Comparison of ENCODE assay signal across 17 mouse cellular contexts in the genomic region with DNA sequence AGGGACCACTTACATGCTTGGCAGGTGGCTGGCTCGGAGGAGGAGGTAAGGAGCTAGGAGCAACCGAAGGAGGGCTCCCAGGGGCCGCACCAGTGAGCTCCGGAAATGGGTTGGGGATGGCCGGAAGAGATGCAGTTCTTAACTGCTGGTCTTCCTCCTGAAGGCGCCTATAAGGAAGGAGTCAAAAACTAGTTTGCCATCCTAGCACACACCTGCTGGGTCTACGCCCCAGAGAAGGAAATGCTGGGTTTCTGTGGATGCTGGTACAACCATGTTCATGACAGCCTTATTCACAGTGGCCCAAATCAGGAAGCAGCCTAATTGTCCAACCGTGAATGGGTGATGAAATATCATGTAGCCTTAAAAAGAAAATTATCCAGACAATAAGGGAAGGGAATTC.
DNase-seq lines count a peak whose midpoint lies in the region; ATAC-seq and TF ChIP-seq lines count a peak whose summit lies in the region.
"Had no signal": no experiment of that assay in that cellular context is flagged by ENCODE, and none has a peak within 500 bp of the region (broad histone marks: within the 10 kb centered on the region; RNA-seq: fewer than 3 reads in every experiment).

No protein-coding gene starts in this region.

- no peak for TF ChIP-seq EP300 in heart, adult 2 months (IDR thresholded peaks at IDR 0.05; ENCODE audit: insufficient read depth, low read depth, low read length)

- peaks cover 20% of the 10 kb centered on the region for H3K4me1 ChIP-seq in heart, adult 2 months (ENCODE audit: control insufficient read depth, insufficient read depth, low read length)
- peaks cover 67% of the 10 kb centered on the region for H3K4me1 ChIP-seq in heart, embryonic 15.5 days (replicated peaks)
- H3K4me1 ChIP-seq in heart, embryonic 16.5 days (ENCODE audit: control insufficient read depth, insufficient read depth, low read length), result peaks cover 63% of the 10 kb centered on the region
- H3K4me1 ChIP-seq: hindbrain, embryonic 15.5 days had no signal

- intact Hi-C loops in heart, adult 2 months (cut with DNase I), result loop anchor here (2.0 to 5.0 kb wide), 2 partner anchors 29 to 90 kb away; no protein-coding TSS in a partner anchor
- intact Hi-C loops in heart, postnatal 14 days (cut with DNase I), result no loop called here

- H3K4me2 ChIP-seq in heart, embryonic 15.5 days, result no peak overlapping the region
- H3K4me2 ChIP-seq in heart, embryonic 16.5 days (ENCODE audit: low read depth, low read length), result no peak overlapping the region
- H3K4me2 ChIP-seq: embryonic facial prominence, embryonic 12.5 days; forebrain, embryonic 13.5 days; hindbrain, embryonic 15.5 days had no signal

- H3K27me3 ChIP-seq in heart, adult 2 months (ENCODE audit: control insufficient read depth, insufficient read depth, low read length), result no peaks in the 10 kb centered on the region
- H3K27me3 ChIP-seq in heart, embryonic 15.5 days, result no peaks in the 10 kb centered on the region
- no peaks in the 10 kb centered on the region for H3K27me3 ChIP-seq in heart, embryonic 16.5 days (ENCODE audit: control insufficient read depth, insufficient read depth, low read length)
- H3K27me3 ChIP-seq: embryonic facial prominence, embryonic 12.5 days; forebrain, embryonic 13.5 days; hindbrain, embryonic 15.5 days had no signal

- peaks cover 23% of the 10 kb centered on the region for H3K36me3 ChIP-seq in heart, adult 2 months (ENCODE audit: control insufficient read depth, insufficient read depth, low read length)
- H3K36me3 ChIP-seq in heart, embryonic 15.5 days, result peaks cover 13% of the 10 kb centered on the region
- peaks cover 26% of the 10 kb centered on the region for H3K36me3 ChIP-seq in heart, embryonic 16.5 days (ENCODE audit: control insufficient read depth, insufficient read depth)

- DNase-seq in heart, adult 2 months, result no peak
- DNase-seq in heart, postnatal 14 days, result no peak
- DNase-seq in heart, adult 18-20 months, result no peak
- peak; percentile 37 for DNase-seq in R1 (ENCODE audit: low read depth, low spot score)
- no peak for DNase-seq in cerebellum, adult 18-20 months
- DNase-seq: adrenal gland, postnatal 36 days; cerebellum, postnatal 10 days; kidney, adult 9 months; kidney, postnatal 14 days; midbrain, embryonic 14.5 days had no signal

- 80% methylated on average over 8 of the region's 8 CpGs for WGBS in heart, adult 2 months
- 83% methylated on average over 8 of the region's 8 CpGs for WGBS in heart, embryonic 15.5 days
- WGBS in heart, embryonic 16.5 days, result 80% methylated on average over 8 of the region's 8 CpGs

- no peak overlapping the region for H3K9ac ChIP-seq in heart, adult 2 months (ENCODE audit: low read depth, low read length)
- no peak overlapping the region for H3K9ac ChIP-seq in heart, embryonic 15.5 days
- no peak overlapping the region for H3K9ac ChIP-seq in heart, embryonic 16.5 days (ENCODE audit: low read length)
- H3K9ac ChIP-seq: embryonic facial prominence, embryonic 12.5 days; forebrain, embryonic 13.5 days; hindbrain, embryonic 15.5 days; liver, embryonic 14.5 days had no signal

- no peak for ATAC-seq in heart, embryonic 15.5 days (replicated peaks; ENCODE audit: insufficient number of reproducible peaks, insufficient read depth, low FRiP score, low read depth)
- ATAC-seq in heart, embryonic 16.5 days (replicated peaks; ENCODE audit: extremely low read depth, insufficient read depth, low FRiP score), result no peak
- ATAC-seq: forebrain, embryonic 13.5 days had no signal

- no peak for TF ChIP-seq POLR2A in heart, adult 2 months (IDR thresholded peaks at IDR 0.05; ENCODE audit: insufficient read depth, low read depth, low read length)

- no peak for TF ChIP-seq CTCF in heart, adult 2 months (IDR thresholded peaks at IDR 0.05)

- no peaks in the 10 kb centered on the region for H3K9me3 ChIP-seq in heart, embryonic 15.5 days (replicated peaks)
- no peaks in the 10 kb centered on the region for H3K9me3 ChIP-seq in heart, embryonic 16.5 days (replicated peaks; ENCODE audit: control insufficient read depth, low read length)
- H3K9me3 ChIP-seq: embryonic facial prominence, embryonic 12.5 days; hindbrain, embryonic 15.5 days had no signal

- H3K27ac ChIP-seq in heart, adult 2 months, result peak overlapping the region; percentile 68
- H3K27ac ChIP-seq in heart, embryonic 15.5 days, result peak overlapping the region; percentile 70
- peak overlapping the region; percentile 93 for H3K27ac ChIP-seq in heart, embryonic 16.5 days (ENCODE audit: low read length)
- H3K27ac ChIP-seq: embryonic facial prominence, embryonic 12.5 days; forebrain, embryonic 13.5 days; hindbrain, embryonic 15.5 days; liver, embryonic 14.5 days had no signal

- H3K4me3 ChIP-seq in heart, adult 2 months, result no peak overlapping the region
- no peak overlapping the region for H3K4me3 ChIP-seq in heart, embryonic 15.5 days
- H3K4me3 ChIP-seq in heart, embryonic 16.5 days (ENCODE audit: low read length), result no peak overlapping the region
- H3K4me3 ChIP-seq: embryonic facial prominence, embryonic 12.5 days; erythroblast, embryonic 14.5 days; forebrain, embryonic 13.5 days; hindbrain, embryonic 15.5 days had no signal

- no peaks in the 10 kb centered on the region for H3K79me2 ChIP-seq in heart, adult 2 months (replicated peaks; ENCODE audit: control insufficient read depth, insufficient read depth, low read length)
